Mouse (Mus musculus) lung, embryonic 16.5 days (tissue): ENCODE data around the gene Tmem165. TPM values are rescaled to one million over a fixed set of nuclear protein-coding genes. Genes with fewer than 3 reads are reported as not detected.

Experiments
- ATAC-seq: fragments of 200-750 bp; cut with Nextera tagmentation; 2 replicates; pipeline ENCODE4 v1.8.0; 2017; ENCODE audit warnings: low read depth, mild to moderate bottlenecking, moderate library complexity
- H3K27ac ChIP-seq: fragments of 300-500 bp; sonication (generic); 2 replicates; pipeline ENCODE4 v1.5.1; 2014; ENCODE audit warnings: mild to moderate bottlenecking, control low read depth, low read length
- H3K27me3 ChIP-seq: fragments of 300-500 bp; sonication (generic); 2 replicates; pipeline ENCODE4 v1.6.1; 2014; ENCODE audit warnings: low read depth, low read length, mixed read lengths; ENCODE audit not compliant: control insufficient read depth, insufficient read depth
- H3K36me3 ChIP-seq: fragments of 300-500 bp; sonication (generic); 2 replicates; pipeline ENCODE4 v1.6.1; 2014; ENCODE audit warnings: low read length; ENCODE audit not compliant: control insufficient read depth, insufficient read depth
- H3K4me1 ChIP-seq: fragments of 300-500 bp; sonication (generic); replicated peaks from 2 replicates; pipeline ENCODE4 v1.6.1; 2014; ENCODE audit warnings: low read length, mixed read lengths; ENCODE audit not compliant: control insufficient read depth, insufficient read depth
- H3K4me2 ChIP-seq: fragments of 300-500 bp; sonication (generic); 2 replicates; pipeline ENCODE4 v1.6.1; 2014; ENCODE audit warnings: low read depth, low read length, control low read depth
- H3K4me3 ChIP-seq: fragments of 300-500 bp; sonication (generic); 2 replicates; pipeline ENCODE4 v1.5.1; 2014; ENCODE audit warnings: mild to moderate bottlenecking, low read length, control low read depth
- H3K9ac ChIP-seq: fragments of 300-500 bp; sonication (generic); 2 replicates; pipeline ENCODE4 v1.6.1; 2014; ENCODE audit warnings: low read length, control low read depth
- H3K9me3 ChIP-seq: fragments of 300-500 bp; sonication (generic); 2 replicates; pipeline ENCODE4 v1.6.1; 2016; ENCODE audit warnings: low read length; ENCODE audit not compliant: control insufficient read depth
- WGBS: fragments of 180-500 bp; shearing (Covaris S2); extraction: QIAGEN DNeasy Blood & Tissue Kit; methylation state at CpG from one replicate; pipeline ENCODE4 v1.1.7; 2014; 5-methylcytosine and 5-hydroxymethylcytosine counted together
- polyA plus RNA-seq: library from polyadenylated mRNA; unstranded; fragments of >200 nt; fragmentation: Nextera tagmentation; extraction: Ambion mirVana; gene quantifications from 2 replicates; pipeline ENCODE4 v1.2.1, GENCODE M21; 2015

Gene Tmem165
- polyA plus RNA-seq, 1 experiment from 2014 or later: 87.9 TPM

DNA sequence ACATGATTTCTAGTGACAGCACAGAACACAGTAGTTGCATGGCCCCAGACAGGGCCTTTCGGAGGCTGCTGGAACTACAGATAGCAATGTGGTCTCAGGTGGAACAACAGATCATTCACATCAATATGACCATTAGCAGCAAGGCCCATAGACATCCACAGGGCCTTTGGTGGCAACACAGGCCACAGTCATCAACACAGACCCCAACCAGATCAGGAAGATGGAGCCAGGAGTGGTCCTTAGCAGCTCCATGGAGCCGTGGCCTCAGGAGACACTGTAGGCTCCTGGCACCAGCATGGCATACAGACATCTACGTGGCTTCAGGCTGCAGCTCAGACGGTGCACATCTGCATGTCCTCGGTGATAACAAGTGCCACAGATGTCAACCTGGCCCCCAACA, 20.8 kb upstream of the Tmem165 start:
- no peak overlapping the region for H3K4me2 ChIP-seq
- peaks cover 4% of the 10 kb centered on the region; the same call in 1 of the 2 replicates for H3K4me1 ChIP-seq
- no peak for ATAC-seq
- no peak overlapping the region for H3K9ac ChIP-seq
- H3K36me3 ChIP-seq: no peaks in the 10 kb centered on the region
- H3K4me3 ChIP-seq: no peak overlapping the region
- no peak overlapping the region for H3K27ac ChIP-seq
- 67% methylated on average over 5 of the region's 5 CpGs for WGBS
- H3K9me3 ChIP-seq: peaks cover 3% of the 10 kb centered on the region
- H3K27me3 ChIP-seq: no peaks in the 10 kb centered on the region

DNA sequence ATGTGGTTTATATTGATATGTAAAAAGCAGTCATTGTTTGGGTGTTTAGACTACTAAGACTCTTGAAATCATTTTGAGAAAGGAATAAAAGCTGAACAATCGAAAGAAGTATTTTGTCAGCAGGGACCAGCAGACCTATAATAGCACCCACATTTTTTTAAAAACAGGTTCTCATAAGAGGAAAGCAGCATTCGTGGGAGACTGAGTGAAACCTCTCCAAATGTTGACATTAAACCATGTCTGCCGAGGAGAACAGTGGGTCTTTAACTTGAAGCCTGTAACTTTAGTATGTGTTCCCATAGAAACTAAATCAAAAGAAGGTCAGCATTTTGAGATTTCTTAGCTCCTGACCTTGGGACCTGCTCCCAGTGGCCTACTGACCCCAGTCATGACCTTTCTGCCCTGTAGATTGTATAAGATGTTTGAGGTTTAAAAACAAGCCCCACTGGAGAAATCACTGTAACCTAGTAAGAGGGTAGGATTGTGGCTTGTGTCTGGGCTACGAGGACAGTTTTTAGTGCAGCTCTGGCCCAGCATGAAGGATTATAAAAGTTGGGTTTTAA, 19.8 kb upstream of the Tmem165 start:
- peak overlapping the region; percentile 46 for H3K27ac ChIP-seq
- peaks cover 3% of the 10 kb centered on the region for H3K9me3 ChIP-seq
- 44% methylated on average over 4 of the region's 4 CpGs for WGBS
- ATAC-seq: no peak
- no peak overlapping the region for H3K4me3 ChIP-seq
- no peak overlapping the region for H3K4me2 ChIP-seq
- no peaks in the 10 kb centered on the region for H3K27me3 ChIP-seq
- H3K36me3 ChIP-seq: no peaks in the 10 kb centered on the region
- H3K4me1 ChIP-seq: peaks cover 4% of the 10 kb centered on the region; the same call in 1 of the 2 replicates
- H3K9ac ChIP-seq: no peak overlapping the region

GRCm38 (mm10) chr5:76164827-76165226, 18.9 kb upstream of the Tmem165 start:
- Histone ChIP-seq H3K36me3 (no peaks in the 10 kb centered on the region), H3K4me2 (no peak overlapping the region), H3K27ac (no peak overlapping the region), H3K27me3 (no peaks in the 10 kb centered on the region), H3K4me3 (no peak overlapping the region), H3K9me3 (peaks cover 3% of the 10 kb centered on the region; the same call in 1 of the 2 replicates), H3K4me1 (peaks cover 4% of the 10 kb centered on the region; the same call in 1 of the 2 replicates), H3K9ac (no peak overlapping the region)
- no peak for ATAC-seq
- 73% methylated on average over 7 of the region's 7 CpGs for WGBS

- Histone ChIP-seq H3K4me3 (no peak overlapping the region), H3K36me3 (no peaks in the 10 kb centered on the region), H3K9me3 (peaks cover 3% of the 10 kb centered on the region; the same call in 1 of the 2 replicates), H3K4me2 (no peak overlapping the region), H3K4me1 (no peaks in the 10 kb centered on the region), H3K27ac (no peak overlapping the region), H3K9ac (no peak overlapping the region), H3K27me3 (no peaks in the 10 kb centered on the region)
- ATAC-seq: no peak
- WGBS: 72% methylated on average over 4 of the region's 4 CpGs
Measured at GRCm38 (mm10) chr5:76170522-76170921, 13.2 kb upstream of the Tmem165 start.

DNA sequence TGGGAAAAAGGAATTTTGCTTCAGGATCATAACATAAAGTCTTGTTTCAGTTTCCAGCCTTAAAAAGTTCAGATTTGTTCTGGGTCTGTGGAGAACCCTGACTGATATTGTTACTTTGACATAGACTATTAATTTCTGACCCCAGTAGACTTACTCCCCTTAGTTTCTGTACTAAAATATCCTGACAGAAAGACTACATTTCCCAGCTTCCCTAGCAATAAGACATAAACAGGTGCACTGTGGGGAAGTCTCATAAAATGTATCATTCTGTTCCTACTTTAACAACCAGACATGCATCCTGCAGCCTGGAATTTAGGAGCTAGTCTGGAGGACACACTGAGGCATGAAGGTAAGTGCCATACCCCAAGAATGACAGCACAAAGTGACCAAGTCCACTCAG, 12.6 kb upstream of the Tmem165 start:
- Histone ChIP-seq H3K9ac (no peak overlapping the region), H3K4me2 (no peak overlapping the region), H3K4me1 (no peaks in the 10 kb centered on the region), H3K9me3 (peaks cover 3% of the 10 kb centered on the region; the same call in 1 of the 2 replicates), H3K27me3 (no peaks in the 10 kb centered on the region), H3K27ac (no peak overlapping the region), H3K4me3 (no peak overlapping the region), H3K36me3 (no peaks in the 10 kb centered on the region)
- ATAC-seq: no peak

DNA sequence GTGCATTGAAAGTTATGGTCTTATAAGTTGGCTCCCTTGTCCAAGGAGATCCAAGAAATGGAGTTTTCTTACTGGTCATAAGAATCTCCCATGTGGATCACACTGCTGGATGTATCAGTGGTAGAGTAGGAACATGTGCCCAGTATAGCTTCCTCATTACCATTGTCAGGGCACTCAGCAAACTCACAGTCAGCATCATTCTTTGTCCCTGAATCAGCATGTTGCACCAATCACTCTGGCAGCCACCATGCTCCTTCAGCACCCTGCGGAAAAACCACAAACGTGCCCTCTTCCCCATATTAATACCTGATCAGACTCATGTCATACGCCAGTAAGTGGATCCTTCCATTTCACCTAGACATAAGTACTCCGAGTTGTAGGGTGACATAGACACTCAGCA, 8.6 kb upstream of the Tmem165 start:
- 92% methylated on average over 4 of the region's 4 CpGs for WGBS

GRCm38 (mm10) chr5:76176411-76176810, 7.3 kb upstream of the Tmem165 start:
- Histone ChIP-seq H3K4me2 (no peak overlapping the region), H3K4me3 (no peak overlapping the region), H3K4me1 (peaks cover 7% of the 10 kb centered on the region), H3K36me3 (no peaks in the 10 kb centered on the region), H3K9ac (0 out of 2 replicates have a peak overlapping the region, but pooled peaks have one; percentile 18), H3K9me3 (no peaks in the 10 kb centered on the region), H3K27me3 (no peaks in the 10 kb centered on the region), H3K27ac (peak overlapping the region; percentile 41)
- ATAC-seq: peak; percentile 78
- WGBS: 29% methylated on average over 3 of the region's 3 CpGs

More for the DNA sequence above, 8.6 kb upstream of the Tmem165 start:
- no peak overlapping the region for H3K4me2 ChIP-seq
- no peaks in the 10 kb centered on the region for H3K9me3 ChIP-seq
- peaks cover 7% of the 10 kb centered on the region for H3K4me1 ChIP-seq
- no peak overlapping the region for H3K27ac ChIP-seq
- H3K9ac ChIP-seq: no peak overlapping the region
- H3K36me3 ChIP-seq: no peaks in the 10 kb centered on the region
- ATAC-seq: no peak
- H3K4me3 ChIP-seq: no peak overlapping the region
- no peaks in the 10 kb centered on the region for H3K27me3 ChIP-seq

- Histone ChIP-seq H3K27me3 (no peaks in the 10 kb centered on the region), H3K27ac (peak overlapping the region; percentile 41), H3K4me3 (no peak overlapping the region), H3K4me1 (peaks cover 7% of the 10 kb centered on the region), H3K9ac (0 out of 2 replicates have a peak overlapping the region, but pooled peaks have one; percentile 18), H3K9me3 (no peaks in the 10 kb centered on the region), H3K4me2 (no peak overlapping the region), H3K36me3 (no peaks in the 10 kb centered on the region)
- ATAC-seq: peak; percentile 91
- WGBS: 40% methylated on average over 11 of the region's 11 CpGs
Measured at GRCm38 (mm10) chr5:76176841-76177240, 6.8 kb upstream of the Tmem165 start.

DNA sequence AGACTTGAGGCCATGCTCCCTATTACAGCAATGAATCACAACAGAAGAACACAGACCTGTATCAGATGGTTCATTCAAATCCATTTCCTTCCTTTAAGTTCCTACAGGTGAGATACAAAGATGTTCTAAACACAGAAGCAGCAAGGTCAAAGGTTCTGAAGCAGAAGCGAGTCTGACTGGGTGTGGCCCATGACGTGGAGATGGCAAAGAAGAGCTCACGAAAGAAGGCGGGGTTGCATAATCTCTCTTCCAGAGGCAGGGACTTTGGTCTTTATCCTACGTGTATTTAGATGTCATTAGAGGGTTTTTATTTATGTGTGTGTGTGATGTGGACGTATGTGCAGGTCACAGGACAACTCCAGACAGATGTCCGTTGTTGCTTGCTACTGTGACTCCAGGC, 6.0 kb upstream of the Tmem165 start:
- Histone ChIP-seq H3K9ac (no peak overlapping the region), H3K4me2 (no peak overlapping the region), H3K27me3 (no peaks in the 10 kb centered on the region), H3K36me3 (no peaks in the 10 kb centered on the region), H3K4me3 (no peak overlapping the region), H3K27ac (no peak overlapping the region), H3K9me3 (no peaks in the 10 kb centered on the region), H3K4me1 (peaks cover 11% of the 10 kb centered on the region)
- ATAC-seq: no peak
- WGBS: 71% methylated on average over 7 of the region's 7 CpGs
